Mouse (Mus musculus) midbrain, embryonic 14.5 days (tissue): ENCODE data around the gene Rplp2. TPM values are rescaled to one million over a fixed set of nuclear protein-coding genes. Genes with fewer than 3 reads are reported as not detected.
A peak's percentile ranks its signal among the peaks of the same experiment; 100 is the strongest.
"Not testable (repeated sequence)": the region's sequence is repeated elsewhere in the genome, so short reads cannot be mapped to it uniquely, and the experiment has no call there.

ENCODE experiments used
- ATAC-seq: fragments of 200-750 bp; cut with Nextera tagmentation; 2 replicates; pipeline ENCODE4 v1.8.0; 2017; ENCODE audit warnings: moderate number of reproducible peaks, moderate library complexity; ENCODE audit not compliant: low FRiP score, low TSS enrichment
- DNase-seq: peaks from one replicate; pipeline ENCODE4 v3.0.0-alpha.2; 2015
- H3K27ac ChIP-seq: fragments of 300-500 bp; sonication (generic); replicated peaks from 2 replicates; pipeline ENCODE4 v1.5.1; 2014; ENCODE audit warnings: mild to moderate bottlenecking, low read depth, low read length, moderate library complexity
- H3K27me3 ChIP-seq: fragments of 300-500 bp; sonication (generic); 2 replicates; pipeline ENCODE4 v1.6.1; 2014; ENCODE audit warnings: low read length, control low read depth, mixed read lengths; ENCODE audit not compliant: control insufficient read depth, insufficient read depth
- H3K36me3 ChIP-seq: fragments of 300-500 bp; sonication (generic); 2 replicates; pipeline ENCODE4 v1.6.1; 2014; ENCODE audit warnings: low read length, control low read depth; ENCODE audit not compliant: control insufficient read depth, insufficient read depth
- H3K4me1 ChIP-seq: fragments of 300-500 bp; sonication (generic); 2 replicates; pipeline ENCODE4 v1.6.1; 2014; ENCODE audit warnings: mild to moderate bottlenecking, antibody characterized with exemption, low read length, control low read depth; ENCODE audit not compliant: control insufficient read depth, insufficient read depth
- H3K4me2 ChIP-seq: fragments of 300-500 bp; sonication (generic); 2 replicates; pipeline ENCODE4 v1.6.1; 2014; ENCODE audit warnings: mild to moderate bottlenecking, low read length, moderate library complexity
- H3K4me3 ChIP-seq: fragments of 300-500 bp; sonication (generic); replicated peaks from 2 replicates; pipeline ENCODE4 v1.5.1; 2014; ENCODE audit warnings: low read depth, low read length
- H3K9ac ChIP-seq: fragments of 300-500 bp; sonication (generic); replicated peaks from 2 replicates; pipeline ENCODE4 v1.6.1; 2014; ENCODE audit warnings: mild to moderate bottlenecking, low read length, moderate library complexity
- H3K9me3 ChIP-seq: fragments of 300-500 bp; sonication (generic); 2 replicates; pipeline ENCODE4 v1.6.1; 2016; ENCODE audit warnings: low read length, control low read depth, mixed read lengths; ENCODE audit not compliant: control insufficient read depth
- WGBS: fragments of 180-500 bp; shearing (Covaris S2); extraction: QIAGEN DNeasy Blood & Tissue Kit; methylation state at CpG from one replicate; pipeline ENCODE4 v1.1.7; 2014; 5-methylcytosine and 5-hydroxymethylcytosine counted together
- polyA plus RNA-seq: library from polyadenylated mRNA; unstranded; fragments of >200 nt; fragmentation: Nextera tagmentation; extraction: Ambion mirVana; gene quantifications from 2 replicates; pipeline ENCODE4 v1.2.1, GENCODE M21; 2014

Rplp2 gene
- polyA plus RNA-seq, 1 experiment from 2014 or later, result 772 TPM

DNA sequence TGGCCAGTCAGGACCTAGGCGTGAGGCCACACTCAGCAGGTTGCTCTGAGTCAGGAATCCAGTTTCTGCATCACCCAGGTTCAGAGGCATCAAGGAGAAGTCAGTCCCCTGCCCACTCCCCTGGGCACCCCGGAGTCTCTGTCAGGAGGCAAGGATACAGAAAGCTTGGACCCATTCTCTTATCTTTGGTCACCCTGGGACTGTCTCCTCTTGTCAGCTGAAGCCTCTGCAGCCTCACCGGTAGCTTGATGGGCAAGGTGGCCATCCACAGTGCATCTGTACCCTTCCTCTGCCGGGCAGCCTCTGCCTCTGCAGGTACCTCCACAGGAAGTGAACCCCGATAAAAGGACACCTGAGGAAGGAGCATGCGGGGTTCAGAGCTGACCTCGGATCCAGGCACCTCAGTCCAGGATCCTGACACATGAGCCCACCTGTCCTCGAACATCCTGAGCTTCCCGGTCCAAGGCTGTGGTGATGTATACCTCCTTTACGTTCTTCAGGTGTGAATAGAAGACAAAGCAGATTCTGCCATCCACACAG, 8.0 kb upstream of the Rplp2 start:
- no peak overlapping the region for H3K27ac ChIP-seq
- no peaks in the 10 kb centered on the region for H3K9me3 ChIP-seq
- H3K4me3 ChIP-seq, result no peak overlapping the region
- H3K4me2 ChIP-seq, result no peak overlapping the region
- no peaks in the 10 kb centered on the region for H3K36me3 ChIP-seq
- no peak for ATAC-seq
- H3K9ac ChIP-seq, result no peak overlapping the region
- H3K27me3 ChIP-seq, result no peaks in the 10 kb centered on the region
- DNase-seq, result no peak
- WGBS, result 96% methylated on average over 10 of the region's 10 CpGs
- peaks cover 28% of the 10 kb centered on the region for H3K4me1 ChIP-seq

DNA sequence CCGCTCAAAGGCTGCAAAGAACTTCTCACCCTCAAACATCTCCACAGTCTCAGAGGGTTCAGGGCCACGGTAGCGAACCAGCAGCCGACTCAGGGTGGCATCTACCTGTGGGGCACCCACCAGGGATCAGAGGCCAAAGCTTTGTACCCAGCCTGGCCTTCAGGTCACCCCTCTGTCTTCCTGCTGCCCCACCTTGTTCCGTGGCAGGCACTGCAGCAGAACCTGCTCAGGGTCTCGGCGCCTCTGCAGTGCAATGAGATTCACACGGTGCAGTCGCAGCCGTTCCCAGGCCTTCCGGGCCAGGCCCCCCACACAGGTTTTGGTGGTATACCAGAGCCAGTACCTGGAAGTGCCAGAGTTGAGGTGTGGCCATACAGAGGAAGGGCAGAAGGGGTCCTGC, 7.4 kb upstream of the Rplp2 start:
- no peak overlapping the region for H3K9ac ChIP-seq
- H3K4me2 ChIP-seq, result no peak overlapping the region
- 95% methylated on average over 11 of the region's 11 CpGs for WGBS
- no peak for DNase-seq
- peaks cover 28% of the 10 kb centered on the region for H3K4me1 ChIP-seq
- ATAC-seq, result no peak
- H3K27me3 ChIP-seq, result no peaks in the 10 kb centered on the region
- H3K27ac ChIP-seq, result no peak overlapping the region
- no peak overlapping the region for H3K4me3 ChIP-seq
- H3K36me3 ChIP-seq, result no peaks in the 10 kb centered on the region
- no peaks in the 10 kb centered on the region for H3K9me3 ChIP-seq

DNA sequence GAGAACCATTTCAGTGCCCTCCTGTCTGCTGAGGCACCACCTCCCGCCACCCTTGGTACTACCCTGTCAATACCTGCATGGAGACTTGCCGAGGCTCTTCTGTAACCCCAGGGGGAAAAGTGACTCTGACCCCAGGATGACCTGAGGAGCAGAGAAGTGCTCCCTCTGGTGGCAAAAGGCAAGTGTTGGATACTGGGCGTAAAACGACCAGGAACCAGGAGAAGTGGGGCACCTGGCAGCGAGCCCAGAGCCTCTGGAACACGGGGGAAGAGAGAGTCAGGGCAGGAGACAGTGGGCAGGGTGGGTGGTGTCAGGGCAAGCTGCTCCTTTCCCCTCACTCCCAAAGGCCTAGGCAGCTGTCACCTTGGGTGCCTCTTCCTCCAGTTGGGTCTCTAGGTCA, 6.6 kb upstream of the Rplp2 start:
- no peaks in the 10 kb centered on the region for H3K27me3 ChIP-seq
- H3K4me2 ChIP-seq, result no peak overlapping the region
- H3K4me1 ChIP-seq, result peaks cover 24% of the 10 kb centered on the region
- DNase-seq (peak; percentile 67), ATAC-seq (no peak)
- WGBS, result 33% methylated on average over 6 of the region's 6 CpGs
- no peak overlapping the region for H3K4me3 ChIP-seq
- no peak overlapping the region for H3K27ac ChIP-seq
- H3K9ac ChIP-seq, result no peak overlapping the region
- no peaks in the 10 kb centered on the region for H3K36me3 ChIP-seq
- no peaks in the 10 kb centered on the region for H3K9me3 ChIP-seq

DNA sequence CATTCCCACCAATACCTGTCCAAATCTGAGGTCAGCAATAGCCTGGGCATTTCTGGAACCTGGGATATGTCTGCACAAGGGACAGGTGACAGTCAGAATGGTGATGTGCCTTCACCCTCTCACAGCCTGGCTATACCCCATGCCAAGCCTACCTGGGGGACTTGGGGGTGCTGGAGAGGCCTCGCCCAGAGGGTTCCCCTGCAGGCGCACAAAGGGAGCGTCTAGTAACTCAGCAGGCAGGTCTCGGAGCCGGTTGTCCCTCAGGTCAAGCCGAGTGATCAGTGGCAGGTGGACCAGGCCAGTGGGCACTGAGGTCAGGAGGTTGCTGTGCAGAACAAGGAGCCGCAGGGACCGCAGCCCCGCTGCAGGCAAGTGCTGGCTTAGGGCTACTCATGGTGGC, 5.7 kb upstream of the Rplp2 start:
- H3K36me3 ChIP-seq, result no peaks in the 10 kb centered on the region
- H3K27ac ChIP-seq, result no peak overlapping the region
- ATAC-seq, result no peak
- no peak overlapping the region for H3K9ac ChIP-seq
- peaks cover 17% of the 10 kb centered on the region for H3K4me1 ChIP-seq
- 93% methylated on average over 9 of the region's 9 CpGs for WGBS
- DNase-seq, result no peak
- no peak overlapping the region for H3K4me2 ChIP-seq
- H3K27me3 ChIP-seq, result no peaks in the 10 kb centered on the region
- no peaks in the 10 kb centered on the region for H3K9me3 ChIP-seq
- no peak overlapping the region for H3K4me3 ChIP-seq

DNA sequence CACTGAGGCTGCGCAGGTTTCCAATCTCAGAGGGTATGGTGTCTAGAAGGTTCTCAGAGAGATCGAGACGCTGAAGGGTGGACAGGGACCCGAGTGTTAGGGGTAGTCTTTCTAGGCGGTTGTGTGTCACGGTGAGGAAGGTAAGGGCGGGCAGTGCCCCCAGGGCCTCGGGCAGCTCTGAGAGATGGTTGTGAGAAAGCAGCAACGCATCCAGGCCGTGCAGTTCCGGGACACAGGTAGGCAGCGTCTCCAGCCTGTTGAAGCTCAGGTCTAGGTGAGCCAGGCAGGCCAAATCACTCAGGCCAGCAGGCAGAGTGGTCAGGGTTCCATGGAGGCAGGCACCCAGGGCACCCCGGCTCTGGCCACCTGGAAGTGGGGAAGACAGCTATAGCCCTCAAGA, 5.0 kb upstream of the Rplp2 start:
- no peak overlapping the region for H3K27ac ChIP-seq
- no peaks in the 10 kb centered on the region for H3K27me3 ChIP-seq
- no peak overlapping the region for H3K9ac ChIP-seq
- DNase-seq (no peak), ATAC-seq (no peak)
- 92% methylated on average over 13 of the region's 13 CpGs for WGBS
- no peaks in the 10 kb centered on the region for H3K36me3 ChIP-seq
- peaks cover 11% of the 10 kb centered on the region; the same call in 1 of the 2 replicates for H3K4me1 ChIP-seq
- H3K4me3 ChIP-seq, result no peak overlapping the region
- H3K9me3 ChIP-seq, result no peaks in the 10 kb centered on the region
- no peak overlapping the region for H3K4me2 ChIP-seq

DNA sequence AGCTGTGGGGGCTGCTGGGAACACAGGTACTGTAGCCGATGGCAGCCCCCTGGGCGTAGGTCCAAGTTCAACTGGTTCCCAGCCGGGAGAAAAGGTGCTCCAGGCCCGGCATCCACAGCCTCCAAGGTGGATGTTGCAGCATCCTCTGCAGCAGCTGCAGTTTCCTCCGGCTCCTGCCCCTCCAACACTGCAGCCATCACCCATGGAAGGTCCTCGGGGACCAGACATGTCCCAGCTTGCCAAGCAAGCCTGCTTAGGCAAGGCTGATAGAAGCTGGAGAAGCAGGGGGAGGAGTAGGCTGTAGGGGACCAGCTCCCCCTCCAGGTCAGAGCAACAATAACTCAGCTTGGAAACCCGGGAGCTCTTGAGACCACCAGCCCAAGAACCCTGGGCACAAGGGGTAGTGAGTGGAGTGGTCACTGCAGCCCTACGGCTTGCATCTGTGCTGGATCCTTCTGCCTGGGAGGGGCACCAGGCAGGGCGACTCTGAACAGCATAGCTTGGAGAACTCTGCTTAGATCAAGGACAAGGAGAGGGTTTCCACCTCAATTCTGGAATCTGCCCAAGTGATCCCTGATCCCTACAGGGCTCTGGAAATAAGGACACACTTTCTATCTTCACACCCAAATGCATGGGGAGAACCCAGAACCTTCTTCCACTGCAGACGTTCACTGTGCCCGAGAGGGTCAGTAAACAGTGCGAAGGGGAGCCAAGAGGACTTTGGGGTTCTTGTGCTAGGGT, 3.9 kb upstream of the Rplp2 start:
- Histone ChIP-seq H3K27me3 (no peaks in the 10 kb centered on the region), H3K4me2 (peak overlapping the region; percentile 59), H3K9me3 (no peaks in the 10 kb centered on the region), H3K36me3 (no peaks in the 10 kb centered on the region), H3K4me3 (peak overlapping the region; percentile 29), H3K9ac (peak overlapping the region; percentile 35; the same call in 1 of the 2 replicates), H3K27ac (no peak overlapping the region), H3K4me1 (peaks cover 14% of the 10 kb centered on the region)
- ATAC-seq (no peak), DNase-seq (peak; percentile 26)
- 31% methylated on average over 12 of the region's 12 CpGs for WGBS

DNA sequence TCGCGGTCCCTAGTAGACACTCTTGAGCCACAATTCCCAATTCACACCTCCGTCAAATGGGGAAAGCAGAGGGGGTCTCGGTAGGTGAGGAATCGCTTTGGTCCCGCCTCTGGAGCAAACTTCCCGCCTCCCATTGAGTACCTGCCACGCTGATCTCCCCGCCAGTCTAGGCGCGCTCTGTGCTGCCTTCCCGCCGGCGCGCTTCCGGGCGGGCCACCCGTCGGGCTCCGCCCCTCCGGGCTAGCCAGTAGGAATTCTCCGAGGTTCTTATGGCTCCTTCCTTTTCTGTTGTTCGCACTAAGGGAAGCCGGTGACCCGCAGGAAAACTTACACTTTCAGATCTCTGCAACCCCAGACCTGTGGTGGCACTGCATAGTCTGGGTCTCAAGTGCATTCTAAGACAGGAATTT, 3.3 kb upstream of the Rplp2 start, which contains the start of gene Pidd1:
Gene Pidd1, minus strand, starts transcription at position 198 of the 410 bp plus-strand sequence.
- WGBS, result under 1% methylated on average over 25 of the region's 25 CpGs
- Histone ChIP-seq H3K27me3 (no peaks in the 10 kb centered on the region), H3K36me3 (peaks cover 5% of the 10 kb centered on the region), H3K4me3 (peak within 1 kb of the TSS; percentile 29), H3K27ac (no peak within 1 kb of the TSS), H3K9ac (peak within 1 kb of the TSS; percentile 35; the same call in 1 of the 2 replicates), H3K4me2 (peak within 1 kb of the TSS; percentile 59), H3K4me1 (peaks cover 20% of the 10 kb centered on the region), H3K9me3 (no peaks in the 10 kb centered on the region)
- ATAC-seq, result no peak
- peak; percentile 79 for DNase-seq

DNA sequence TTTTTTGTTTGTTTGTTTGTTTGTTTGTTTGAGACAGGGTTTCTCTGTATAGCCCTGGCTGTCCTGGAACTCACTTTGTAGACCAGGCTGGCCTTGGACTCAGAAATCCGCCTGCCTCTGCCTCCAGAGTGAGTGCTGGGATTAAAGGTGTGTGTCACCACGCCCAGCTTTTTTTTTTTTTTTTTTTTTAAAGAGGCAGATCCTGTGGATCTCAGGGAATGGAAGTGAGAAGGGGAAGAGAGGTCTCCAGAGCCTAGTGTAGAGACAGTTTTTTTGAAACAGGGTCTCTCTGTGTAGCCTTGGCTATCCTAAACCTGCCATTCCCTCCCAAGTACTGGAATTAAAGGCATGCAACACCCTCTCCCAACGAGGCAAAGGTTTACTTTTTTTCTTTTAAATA, 796 bp upstream of the Rplp2 start:
- not testable (repeated sequence) for H3K9me3 ChIP-seq, ATAC-seq, DNase-seq, H3K4me2 ChIP-seq, H3K9ac ChIP-seq, H3K27ac ChIP-seq, H3K4me3 ChIP-seq, H3K27me3 ChIP-seq
- WGBS, result 83% methylated on average over 3 of the region's 3 CpGs
- Histone ChIP-seq H3K4me1 (peaks cover 20% of the 10 kb centered on the region), H3K36me3 (peaks cover 27% of the 10 kb centered on the region)

DNA sequence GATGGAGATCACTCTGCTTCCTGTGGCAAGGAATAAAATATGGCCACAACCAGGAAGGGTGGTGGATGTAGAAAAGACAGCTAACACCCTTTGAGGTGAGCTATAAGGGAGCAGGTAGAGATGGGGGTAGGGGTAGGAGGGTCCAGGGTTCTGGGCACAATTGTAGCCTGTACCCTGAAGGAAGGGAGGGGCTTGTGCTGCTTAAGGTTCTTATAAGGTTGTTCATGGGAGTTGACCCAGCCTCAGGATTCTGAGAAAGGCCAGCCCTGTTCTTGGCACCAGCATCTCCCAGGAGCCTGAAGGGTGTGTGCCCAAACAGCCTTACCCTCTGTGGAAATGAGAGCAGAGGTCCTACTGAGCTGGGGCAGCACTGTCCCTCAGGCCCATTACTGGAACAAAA, 4.8 kb downstream of the Rplp2 start:
- no peak for DNase-seq
- no peak overlapping the region for H3K4me2 ChIP-seq
- no peak overlapping the region for H3K27ac ChIP-seq
- H3K36me3 ChIP-seq, result peaks cover 37% of the 10 kb centered on the region
- H3K9ac ChIP-seq, result no peak overlapping the region
- ATAC-seq, result no peak
- H3K4me1 ChIP-seq, result peaks cover 20% of the 10 kb centered on the region
- no peak overlapping the region for H3K4me3 ChIP-seq
- no peaks in the 10 kb centered on the region for H3K27me3 ChIP-seq
- no peaks in the 10 kb centered on the region for H3K9me3 ChIP-seq
